Mouse (Mus musculus) intestine, postnatal 0 days (tissue): ENCODE results near the gene Ago3. TPM values are rescaled to one million over a fixed set of nuclear protein-coding genes. Genes with fewer than 3 reads are reported as not detected.

Source experiments
- ATAC-seq: fragments of 200-750 bp; cut with Nextera tagmentation; 2 replicates; pipeline ENCODE4 v1.8.0; 2017; ENCODE audit warnings: mild to moderate bottlenecking, moderate TSS enrichment, moderate library complexity
- H3K27ac ChIP-seq: fragments of 300-500 bp; sonication (generic); 2 replicates; pipeline ENCODE4 v1.5.1; 2014; ENCODE audit warnings: mild to moderate bottlenecking, low read depth, low read length, moderate library complexity
- H3K27me3 ChIP-seq: fragments of 300-500 bp; sonication (generic); replicated peaks from 2 replicates; pipeline ENCODE4 v1.6.1; 2014; ENCODE audit warnings: low read length, mixed read lengths; ENCODE audit not compliant: control insufficient read depth, insufficient read depth
- H3K36me3 ChIP-seq: fragments of 300-500 bp; sonication (generic); 2 replicates; pipeline ENCODE4 v1.6.1; 2014; ENCODE audit warnings: mild to moderate bottlenecking, moderate library complexity; ENCODE audit not compliant: control insufficient read depth, insufficient read depth
- H3K4me1 ChIP-seq: fragments of 300-500 bp; sonication (generic); replicated peaks from 2 replicates; pipeline ENCODE4 v1.6.1; 2014; ENCODE audit warnings: antibody characterized with exemption, low read length, mixed read lengths; ENCODE audit not compliant: control insufficient read depth, insufficient read depth
- H3K4me2 ChIP-seq: fragments of 300-500 bp; sonication (generic); replicated peaks from 2 replicates; pipeline ENCODE4 v1.6.1; 2014; ENCODE audit warnings: low read depth, mild to moderate bottlenecking, moderate library complexity
- H3K4me3 ChIP-seq: fragments of 300-500 bp; sonication (generic); 2 replicates; pipeline ENCODE4 v1.5.1; 2014; ENCODE audit warnings: low read depth, low read length
- H3K9ac ChIP-seq: fragments of 300-500 bp; sonication (generic); 2 replicates; pipeline ENCODE4 v1.6.1; 2014; ENCODE audit warnings: mild to moderate bottlenecking, low read depth, low read length
- H3K9me3 ChIP-seq: fragments of 300-500 bp; sonication (generic); 2 replicates; pipeline ENCODE4 v1.6.1; 2016; ENCODE audit warnings: mixed run types; ENCODE audit not compliant: control insufficient read depth
- CTCF ChIP-seq: sonication (generic); IDR thresholded peaks from 2 replicates; pipeline ENCODE4 v1.5.1; 2016; ENCODE audit warnings: low read depth, mild to moderate bottlenecking, control low read depth, antibody characterized with exemption, moderate library complexity
- WGBS: fragments of 180-500 bp; shearing (Covaris S2); extraction: QIAGEN DNeasy Blood & Tissue Kit; methylation state at CpG from one replicate; pipeline ENCODE4 v1.1.7; 2014; 5-methylcytosine and 5-hydroxymethylcytosine counted together
- polyA plus RNA-seq: library from polyadenylated mRNA; unstranded; fragments of >200 nt; fragmentation: Nextera tagmentation; extraction: Ambion mirVana; gene quantifications from 2 replicates; pipeline ENCODE4 v1.2.1, GENCODE M21; 2015

Ago3 gene
- polyA plus RNA-seq, 1 experiment from 2014 or later = 9.3 TPM

DNA sequence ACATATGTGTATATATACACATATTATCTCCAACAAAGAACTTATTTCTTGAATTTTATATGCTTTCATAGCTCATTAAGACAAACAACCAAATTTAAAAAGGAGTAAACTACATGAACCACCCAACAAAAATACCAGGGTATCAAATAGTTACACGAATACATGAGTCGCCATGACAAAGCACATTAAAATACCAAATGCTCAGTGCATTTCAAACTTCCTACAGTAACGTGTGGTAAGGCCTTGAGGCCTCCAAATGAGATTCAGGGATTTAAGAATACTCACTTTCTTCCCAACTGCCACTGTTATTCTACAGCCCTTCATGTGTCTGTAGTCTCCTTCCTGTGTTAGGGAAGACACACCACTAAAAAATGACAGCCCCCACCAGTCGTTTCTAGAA lies 2.4 kb upstream of the Ago3 start:
- H3K9ac ChIP-seq = no peak overlapping the region
- H3K27ac ChIP-seq = no peak overlapping the region
- H3K4me1 ChIP-seq = no peaks in the 10 kb centered on the region
- no peak overlapping the region for H3K4me2 ChIP-seq
- no peak for TF ChIP-seq CTCF
- no peak overlapping the region for H3K4me3 ChIP-seq
- ATAC-seq = no peak
- H3K27me3 ChIP-seq = no peaks in the 10 kb centered on the region
- no peaks in the 10 kb centered on the region for H3K9me3 ChIP-seq
- H3K36me3 ChIP-seq = no peaks in the 10 kb centered on the region; the same call in 1 of the 2 replicates
- WGBS = 78% methylated on average over 4 of the region's 4 CpGs

DNA sequence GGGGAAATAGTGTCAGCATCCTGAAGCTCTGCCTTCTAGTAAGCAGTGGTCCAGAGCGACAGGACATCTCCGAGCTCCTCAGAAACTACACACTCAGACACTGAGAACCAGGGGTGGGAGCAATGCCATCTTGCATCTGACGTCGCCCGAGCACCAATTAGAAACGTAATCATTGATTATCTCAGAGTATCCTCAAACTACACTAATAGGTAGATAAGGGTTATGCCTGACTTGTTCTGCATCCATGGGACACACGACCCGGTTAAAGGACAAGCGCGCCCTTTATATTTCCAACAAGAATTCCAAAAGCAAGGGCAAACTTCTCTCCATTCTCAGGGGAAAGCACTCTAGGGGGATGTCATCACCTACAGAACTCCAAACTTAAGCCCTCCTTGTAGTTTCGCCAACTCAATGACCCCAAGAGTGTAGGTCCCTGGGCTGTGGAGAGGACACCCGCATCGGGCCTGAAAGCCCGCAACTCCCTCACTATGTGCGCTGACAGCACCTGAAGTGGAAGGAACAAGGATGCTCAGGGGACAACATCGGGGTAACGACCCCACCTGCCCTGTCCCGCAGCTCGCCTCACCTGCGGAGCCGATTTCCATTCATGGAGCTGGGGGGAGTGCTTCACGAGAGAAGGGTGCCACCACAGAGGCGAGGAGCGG lies 542 bp downstream of the Ago3 start:
- Histone ChIP-seq H3K27me3 (no peaks in the 10 kb centered on the region), H3K4me1 (no peaks in the 10 kb centered on the region), H3K36me3 (no peaks in the 10 kb centered on the region), H3K4me2 (peak overlapping the region; percentile 90), H3K4me3 (peak overlapping the region; percentile 85), H3K27ac (peak overlapping the region; percentile 58), H3K9ac (peak overlapping the region; percentile 84), H3K9me3 (no peaks in the 10 kb centered on the region)
- 1% methylated on average over 24 of the region's 24 CpGs for WGBS
- ATAC-seq = no peak; the same call in 1 of the 2 replicates
- TF ChIP-seq CTCF = no peak

DNA sequence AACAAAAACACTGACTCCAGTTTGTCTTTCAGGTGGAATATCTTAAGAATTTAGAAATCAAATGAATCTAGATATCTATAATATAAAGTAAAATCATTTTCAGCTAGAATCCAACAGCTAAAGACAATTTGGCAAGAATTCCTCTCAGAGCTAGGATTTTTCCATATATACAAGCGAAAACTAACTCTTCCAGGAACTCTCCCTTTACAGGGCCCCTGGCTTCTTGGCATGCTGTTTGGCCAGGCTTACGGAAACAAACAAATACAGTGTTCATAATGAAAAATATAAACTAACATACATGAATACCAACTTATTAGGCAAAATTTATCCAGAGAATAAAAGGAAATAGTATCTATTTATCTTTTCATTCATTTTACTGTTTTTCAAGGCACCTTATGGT lies 5.5 kb downstream of the Ago3 start:
- no peak for TF ChIP-seq CTCF
- ATAC-seq = no peak
- H3K4me2 ChIP-seq = no peak overlapping the region

DNA sequence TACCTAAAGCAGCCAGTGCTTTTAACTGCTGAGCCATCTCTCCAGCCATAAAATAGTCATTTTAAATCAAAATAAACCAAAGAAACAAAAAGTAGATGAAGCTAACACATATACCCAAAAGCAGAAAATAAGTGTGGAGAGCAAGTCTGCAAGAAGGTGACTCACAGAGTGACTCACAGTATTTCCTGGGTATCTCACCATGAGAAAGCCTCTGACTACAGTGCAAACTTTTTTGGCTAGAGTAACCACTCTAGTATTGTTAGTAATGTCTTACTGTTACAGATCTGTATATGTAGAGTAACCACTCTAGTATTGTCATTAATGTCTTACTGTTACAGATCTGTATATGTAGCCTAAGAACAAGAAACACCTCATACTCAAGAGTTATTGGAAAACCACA lies 13.6 kb downstream of the Ago3 start:
- no peak overlapping the region for H3K4me3 ChIP-seq
- H3K27me3 ChIP-seq = no peaks in the 10 kb centered on the region
- H3K9ac ChIP-seq = no peak overlapping the region
- no peak overlapping the region for H3K4me2 ChIP-seq
- no peaks in the 10 kb centered on the region for H3K4me1 ChIP-seq
- no peaks in the 10 kb centered on the region for H3K9me3 ChIP-seq
- no peak overlapping the region for H3K27ac ChIP-seq
- peaks cover 3% of the 10 kb centered on the region for H3K36me3 ChIP-seq
- no peak for TF ChIP-seq CTCF
- no peak for ATAC-seq

More for the DNA sequence above, 5.5 kb downstream of the Ago3 start:
- H3K9ac ChIP-seq = no peak overlapping the region
- H3K4me3 ChIP-seq = no peak overlapping the region
- H3K27ac ChIP-seq = no peak overlapping the region
- WGBS = 75% methylated on average over 2 of the region's 2 CpGs
- H3K27me3 ChIP-seq = no peaks in the 10 kb centered on the region
- H3K36me3 ChIP-seq = no peaks in the 10 kb centered on the region
- no peaks in the 10 kb centered on the region for H3K9me3 ChIP-seq
- no peaks in the 10 kb centered on the region for H3K4me1 ChIP-seq

DNA sequence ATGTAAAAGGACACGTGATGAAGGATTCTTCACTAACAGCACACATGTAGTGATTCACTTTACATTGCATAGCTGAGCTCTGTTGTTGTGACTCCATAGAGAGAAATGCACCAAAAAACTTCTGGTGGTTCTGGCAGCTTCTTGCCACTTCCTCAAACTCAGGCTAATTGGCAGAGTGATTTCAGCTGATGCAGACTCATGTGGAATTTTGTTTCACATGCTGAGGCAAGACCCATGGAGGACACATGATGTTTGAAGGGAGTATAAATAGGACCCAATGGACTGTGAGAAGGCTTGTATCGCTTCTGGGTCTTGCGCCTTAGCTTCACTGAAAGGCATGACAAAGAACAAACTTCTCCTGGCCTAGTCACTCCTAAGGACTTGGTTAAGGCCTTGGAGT lies 16.8 kb downstream of the Ago3 start:
- Histone ChIP-seq H3K9me3 (no peaks in the 10 kb centered on the region), H3K27ac (no peak overlapping the region), H3K9ac (no peak overlapping the region), H3K4me2 (no peak overlapping the region), H3K4me1 (no peaks in the 10 kb centered on the region), H3K4me3 (no peak overlapping the region), H3K27me3 (no peaks in the 10 kb centered on the region), H3K36me3 (peaks cover 3% of the 10 kb centered on the region)
- no peak for ATAC-seq
- no peak for TF ChIP-seq CTCF
- WGBS = 96% methylated on average over 3 of the region's 3 CpGs

DNA sequence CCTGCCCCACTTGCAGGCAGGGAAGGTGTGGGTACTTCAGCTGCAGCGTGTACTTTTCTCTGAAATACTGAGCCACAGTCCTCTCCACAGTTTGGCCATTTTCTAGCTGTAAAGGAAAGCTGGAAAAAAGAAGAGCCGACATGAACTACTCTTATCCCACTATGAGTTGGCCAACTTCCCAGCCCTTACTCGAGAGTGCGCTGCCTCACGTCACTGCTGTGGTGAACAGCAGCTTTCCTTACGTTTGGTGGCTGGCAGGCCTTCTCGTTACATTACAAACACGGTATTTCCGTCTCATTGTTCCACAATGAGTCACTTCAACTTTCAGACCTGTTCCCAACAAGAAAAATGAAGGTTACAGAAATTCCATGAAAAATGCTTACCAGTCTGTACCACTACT lies 57.9 kb downstream of the Ago3 start:
- H3K4me1 ChIP-seq = no peaks in the 10 kb centered on the region
- no peaks in the 10 kb centered on the region for H3K27me3 ChIP-seq
- TF ChIP-seq CTCF = no peak
- H3K4me2 ChIP-seq = no peak overlapping the region
- H3K9ac ChIP-seq = no peak overlapping the region
- ATAC-seq = no peak
- 69% methylated on average over 9 of the region's 9 CpGs for WGBS
- H3K9me3 ChIP-seq = no peaks in the 10 kb centered on the region
- H3K36me3 ChIP-seq = 0 out of 2 replicates have a peak, but pooled peaks cover 14% of the 10 kb centered on the region
- H3K27ac ChIP-seq = no peak overlapping the region
- no peak overlapping the region for H3K4me3 ChIP-seq
